Mouse (Mus musculus) heart, embryonic 14.5 days (tissue): ENCODE measurements around the gene Kif26b. TPM values are rescaled to one million over a fixed set of nuclear protein-coding genes. Genes with fewer than 3 reads are reported as not detected.

Experiments
- ATAC-seq: fragments of 200-750 bp; cut with Nextera tagmentation; 2 replicates; pipeline ENCODE4 v1.8.0; 2017; ENCODE audit warnings: low read depth, moderate TSS enrichment; ENCODE audit not compliant: insufficient number of reproducible peaks, insufficient read depth, low FRiP score
- H3K27ac ChIP-seq, 2 experiments: fragments of 200-500 bp in 1 of 2; fragments of 300-500 bp in 1 of 2; sonication (generic) in 1 of 2; replicated peaks in 1 of 2; 2 replicates each; pipeline ENCODE4 v1.5.1; 2012 to 2014; ENCODE audit warnings: low read depth in 2 of 2, low read length in 2 of 2, control low read depth in 1 of 2, mild to moderate bottlenecking in 1 of 2, mixed read lengths in 1 of 2; ENCODE audit not compliant: control insufficient read depth in 1 of 2, insufficient read depth in 1 of 2
- H3K27me3 ChIP-seq: fragments of 300-500 bp; sonication (generic); 2 replicates; pipeline ENCODE4 v1.6.1; 2014; ENCODE audit warnings: mild to moderate bottlenecking, low read length, control low read depth; ENCODE audit not compliant: control insufficient read depth, insufficient read depth
- H3K36me3 ChIP-seq: fragments of 300-500 bp; sonication (generic); 2 replicates; pipeline ENCODE4 v1.6.1; 2014; ENCODE audit warnings: mild to moderate bottlenecking, control low read depth, low read length, mixed read lengths; ENCODE audit not compliant: control insufficient read depth, insufficient read depth
- H3K4me1 ChIP-seq, 2 experiments: fragments of 200-500 bp in 1 of 2; fragments of 300-500 bp in 1 of 2; sonication (generic) in 1 of 2; 2 replicates each; pipeline ENCODE4 v1.6.1; 2012 to 2014; ENCODE audit warnings: low read length in 2 of 2, control low read depth in 1 of 2, mixed read lengths in 1 of 2; ENCODE audit not compliant: control insufficient read depth in 2 of 2, insufficient read depth in 2 of 2
- H3K4me2 ChIP-seq: fragments of 300-500 bp; sonication (generic); 2 replicates; pipeline ENCODE4 v1.6.1; 2014; ENCODE audit warnings: mild to moderate bottlenecking, low read length
- H3K4me3 ChIP-seq, 2 experiments: fragments of 200-500 bp in 1 of 2; fragments of 300-500 bp in 1 of 2; sonication (generic) in 1 of 2; 2 replicates each; pipeline ENCODE4 v1.5.1; 2012 to 2014; ENCODE audit warnings: low read length in 2 of 2, mild to moderate bottlenecking in 2 of 2, control low read depth in 1 of 2, low read depth in 1 of 2, moderate library complexity in 1 of 2; ENCODE audit not compliant: control insufficient read depth in 1 of 2, insufficient read depth in 1 of 2
- H3K9ac ChIP-seq: fragments of 300-500 bp; sonication (generic); 2 replicates; pipeline ENCODE4 v1.6.1; 2014; ENCODE audit warnings: mild to moderate bottlenecking, low read length
- H3K9me3 ChIP-seq: fragments of 300-500 bp; sonication (generic); 2 replicates; pipeline ENCODE4 v1.6.1; 2016; ENCODE audit warnings: low read length, control low read depth; ENCODE audit not compliant: control insufficient read depth
- WGBS: fragments of 180-500 bp; shearing (Covaris S2); extraction: QIAGEN DNeasy Blood & Tissue Kit; methylation state at CpG from one replicate; pipeline ENCODE4 v1.1.7; 2014; 5-methylcytosine and 5-hydroxymethylcytosine counted together
- polyA plus RNA-seq: library from polyadenylated mRNA; unstranded; fragments of >200 nt; fragmentation: Nextera tagmentation; extraction: Ambion mirVana; gene quantifications from 2 replicates; pipeline ENCODE4 v1.2.1, GENCODE M21; 2014

Gene Kif26b
- polyA plus RNA-seq, 1 experiment from 2014 or later = 14.4 TPM

GRCm38 (mm10) chr1:178871055-178871454 is 342.1 kb downstream of the Kif26b start:
- H3K9ac ChIP-seq = no peak overlapping the region
- peaks cover 0 to 5% of the 10 kb centered on the region in 2 experiments; a peak in 1 of 4 replicates for H3K4me1 ChIP-seq
- no peak overlapping the region for H3K4me3 ChIP-seq
- WGBS = 82% methylated on average over 3 of the region's 3 CpGs
- ATAC-seq = no peak
- no peaks in the 10 kb centered on the region for H3K27me3 ChIP-seq
- no peak overlapping the region for H3K4me2 ChIP-seq
- H3K9me3 ChIP-seq = no peaks in the 10 kb centered on the region
- no peak overlapping the region for H3K27ac ChIP-seq
- peaks cover 55% of the 10 kb centered on the region for H3K36me3 ChIP-seq

DNA sequence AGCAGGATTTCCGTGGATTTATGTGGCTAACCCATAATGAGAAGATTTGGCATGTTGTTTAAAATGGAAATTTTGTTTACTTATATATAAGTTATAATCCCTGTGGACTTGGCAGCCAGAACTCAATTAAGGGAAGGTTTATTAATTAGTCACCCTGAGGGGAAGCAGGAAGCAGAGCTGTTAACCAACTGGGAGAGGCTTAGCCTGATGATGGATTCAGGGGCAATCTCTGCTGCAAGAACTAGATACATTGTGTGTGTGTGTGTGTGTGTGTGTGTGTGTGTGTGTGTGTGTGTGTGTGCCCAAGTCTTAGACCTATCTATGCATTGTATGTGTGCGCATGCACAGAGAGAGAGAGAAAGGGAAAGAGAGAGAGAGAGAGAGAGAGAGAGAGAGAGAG is 348.0 kb downstream of the Kif26b start:
- no peak overlapping the region for H3K4me3 ChIP-seq
- no peak overlapping the region for H3K9ac ChIP-seq
- H3K27me3 ChIP-seq = no peaks in the 10 kb centered on the region
- no peaks in the 10 kb centered on the region for H3K9me3 ChIP-seq
- no peak overlapping the region for H3K4me2 ChIP-seq
- ATAC-seq = no peak
- H3K4me1 ChIP-seq = no peaks in the 10 kb centered on the region
- no peak overlapping the region for H3K27ac ChIP-seq
- 78% methylated on average over 2 of the region's 2 CpGs for WGBS
- peaks cover 55% of the 10 kb centered on the region for H3K36me3 ChIP-seq

GRCm38 (mm10) chr1:178878676-178879075 is 349.8 kb downstream of the Kif26b start:
- Histone ChIP-seq H3K27me3 (no peaks in the 10 kb centered on the region), H3K4me3 (no peak overlapping the region), H3K4me2 (no peak overlapping the region), H3K9ac (no peak overlapping the region), H3K27ac (no peak overlapping the region), H3K9me3 (no peaks in the 10 kb centered on the region), H3K4me1 (no peaks in the 10 kb centered on the region), H3K36me3 (peaks cover 61% of the 10 kb centered on the region)
- WGBS = 66% methylated on average over 1 of the region's 1 CpGs
- no peak for ATAC-seq

DNA sequence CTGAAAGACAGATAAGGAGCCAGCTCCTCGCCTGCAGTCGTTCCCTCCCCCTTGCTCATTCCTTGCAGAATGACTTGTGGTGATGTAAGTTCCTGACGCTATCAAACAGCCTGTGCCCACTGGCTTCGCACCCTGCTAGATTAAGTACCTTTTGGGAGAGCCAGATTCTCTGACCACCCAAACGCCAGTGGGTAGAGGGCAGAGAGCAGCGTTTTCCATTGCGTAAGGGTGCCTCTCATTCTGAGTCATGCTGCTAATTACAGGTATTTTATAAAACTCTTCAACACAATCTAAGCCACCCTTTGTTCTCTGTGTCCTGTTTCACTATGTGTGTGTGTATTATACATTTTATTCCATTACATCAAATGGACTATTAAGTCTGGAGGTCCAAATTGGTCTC is 352.0 kb downstream of the Kif26b start:
- Histone ChIP-seq H3K9me3 (no peaks in the 10 kb centered on the region), H3K9ac (no peak overlapping the region), H3K27ac (no peak overlapping the region), H3K36me3 (peaks cover 58% of the 10 kb centered on the region), H3K27me3 (no peaks in the 10 kb centered on the region), H3K4me1 (no peaks in the 10 kb centered on the region), H3K4me3 (no peak overlapping the region), H3K4me2 (no peak overlapping the region)
- WGBS = 57% methylated on average over 7 of the region's 7 CpGs
- no peak for ATAC-seq

DNA sequence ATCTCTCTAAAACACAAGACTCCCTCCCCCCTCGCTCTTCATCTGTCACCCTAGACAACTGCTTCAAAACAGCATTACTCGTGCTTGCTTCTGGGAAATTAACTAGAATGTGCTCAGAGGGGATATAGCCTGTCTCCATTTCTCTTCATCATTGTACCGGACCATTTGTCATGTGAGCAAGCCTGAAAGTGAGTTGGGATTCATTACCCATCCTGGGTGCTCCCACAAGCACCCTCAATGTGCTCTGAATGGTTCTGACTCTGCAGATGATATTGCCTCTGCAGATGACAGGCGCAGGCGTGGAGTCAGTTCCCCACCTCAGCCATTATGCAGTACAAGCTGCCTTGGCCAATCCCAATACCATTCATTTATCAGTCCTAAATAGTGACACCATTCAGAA is 357.7 kb downstream of the Kif26b start:
- H3K4me1 ChIP-seq = no peaks in the 10 kb centered on the region; a peak in 1 of 4 replicates
- ATAC-seq = no peak; the same call in 1 of the 2 replicates
- peaks cover 46% of the 10 kb centered on the region for H3K36me3 ChIP-seq
- H3K4me3 ChIP-seq = no peak overlapping the region
- H3K27ac ChIP-seq = no peak overlapping the region
- no peak overlapping the region for H3K9ac ChIP-seq
- 87% methylated on average over 5 of the region's 5 CpGs for WGBS
- H3K27me3 ChIP-seq = no peaks in the 10 kb centered on the region
- no peaks in the 10 kb centered on the region for H3K9me3 ChIP-seq
- H3K4me2 ChIP-seq = no peak overlapping the region

- H3K9ac ChIP-seq = no peak overlapping the region
- WGBS = 88% methylated on average over 6 of the region's 6 CpGs
- H3K36me3 ChIP-seq = peaks cover 23% of the 10 kb centered on the region
- H3K4me1 ChIP-seq = peaks cover 0 to 8% of the 10 kb centered on the region in 2 experiments; a peak in 1 of 4 replicates
- no peak overlapping the region for H3K27ac ChIP-seq
- H3K4me3 ChIP-seq = no peak overlapping the region
- no peak overlapping the region for H3K4me2 ChIP-seq
- ATAC-seq = no peak
- no peaks in the 10 kb centered on the region for H3K27me3 ChIP-seq
- H3K9me3 ChIP-seq = no peaks in the 10 kb centered on the region
Observed at GRCm38 (mm10) chr1:178892376-178892775, 363.5 kb downstream of the Kif26b start.

GRCm38 (mm10) chr1:178893229-178894080 is 364.5 kb downstream of the Kif26b start:
- no peaks in the 10 kb centered on the region for H3K9me3 ChIP-seq

GRCm38 (mm10) chr1:178894081-178894401 is 365.1 kb downstream of the Kif26b start:
- no peak overlapping the region for H3K9ac ChIP-seq
- ATAC-seq = no peak
- no peaks in the 10 kb centered on the region for H3K9me3 ChIP-seq
- H3K27me3 ChIP-seq = no peaks in the 10 kb centered on the region
- no peak overlapping the region for H3K4me3 ChIP-seq
- H3K4me2 ChIP-seq = no peak overlapping the region
- peaks cover 23% of the 10 kb centered on the region for H3K36me3 ChIP-seq
- H3K4me1 ChIP-seq = peaks cover 0 to 8% of the 10 kb centered on the region in 2 experiments; a peak in 1 of 4 replicates
- 84% methylated on average over 3 of the region's 3 CpGs for WGBS
- no peak overlapping the region for H3K27ac ChIP-seq

More at GRCm38 (mm10) chr1:178893229-178894080, 364.5 kb downstream of the Kif26b start:
- Histone ChIP-seq H3K4me2 (no peak overlapping the region), H3K27ac (no peak overlapping the region), H3K4me1 (peaks cover 0 to 8% of the 10 kb centered on the region in 2 experiments; a peak in 1 of 4 replicates), H3K9ac (no peak overlapping the region), H3K4me3 (no peak overlapping the region), H3K27me3 (no peaks in the 10 kb centered on the region), H3K36me3 (peaks cover 26% of the 10 kb centered on the region)
- no peak for ATAC-seq
- 92% methylated on average over 11 of the region's 11 CpGs for WGBS
